Mouse (Mus musculus) CH12.LX (cell line): ENCODE measurements around the gene Cotl1. TPM values are rescaled to one million over a fixed set of nuclear protein-coding genes. Genes with fewer than 3 reads are reported as not detected.

Source experiments
- DNase-seq: peaks from one replicate; pipeline ENCODE4 v3.0.0-alpha.2; 2013; ENCODE audit errors: extremely low read depth
- H3K27ac ChIP-seq: 2 replicates; pipeline ENCODE4 v1.5.1; 2012; ENCODE audit warnings: low read depth, mild to moderate bottlenecking, control low read depth, moderate library complexity; ENCODE audit not compliant: insufficient read depth
- H3K27me3 ChIP-seq: replicated peaks from 2 replicates; pipeline ENCODE3; 2012; ENCODE audit warnings: inconsistent platforms
- H3K36me3 ChIP-seq, 2 experiments: replicated peaks in 1 of 2; 2 replicates each; pipeline versions ENCODE3 to v1.6.1; 2012; ENCODE audit warnings: inconsistent platforms in 1 of 2, low read length in 1 of 2, mild to moderate bottlenecking in 1 of 2, mixed read lengths in 1 of 2, moderate library complexity in 1 of 2; ENCODE audit not compliant: control insufficient read depth in 1 of 2, insufficient read depth in 1 of 2
- H3K4me1 ChIP-seq, 2 experiments: 2 replicates each; pipeline ENCODE4 v1.6.1; 2012; ENCODE audit warnings: inconsistent platforms in 1 of 2, moderate library complexity in 1 of 2; ENCODE audit not compliant: insufficient read depth in 2 of 2, control insufficient read depth in 1 of 2
- H3K4me2 ChIP-seq: 2 replicates; pipeline ENCODE4 v1.6.1; 2012; ENCODE audit warnings: low read depth, mild to moderate bottlenecking, control low read depth; ENCODE audit not compliant: poor library complexity, insufficient read depth, severe bottlenecking
- H3K4me3 ChIP-seq, 3 experiments: fragments of 150-350 bp in 1 of 3; sonication (generic) in 1 of 3; replicated peaks in 1 of 3; 2 replicates each; pipeline versions ENCODE3 to v1.5.1; 2011 to 2012; ENCODE audit warnings: low read depth in 2 of 3, low read length in 2 of 3, mild to moderate bottlenecking in 2 of 3, moderate library complexity in 2 of 3, control low read depth in 1 of 3, improper control_type of control experiment in 1 of 3, inconsistent platforms in 1 of 3, mixed read lengths in 1 of 3; ENCODE audit not compliant: poor library complexity in 1 of 3
- H3K79me2 ChIP-seq: replicated peaks from 2 replicates; pipeline ENCODE4 v1.6.1; 2012; ENCODE audit warnings: mild to moderate bottlenecking, moderate library complexity; ENCODE audit not compliant: control insufficient read depth, poor library complexity, insufficient read depth, severe bottlenecking; ENCODE audit errors: extremely low read depth
- H3K9ac ChIP-seq: 2 replicates; pipeline ENCODE4 v1.6.1; 2012; ENCODE audit warnings: low read depth, mild to moderate bottlenecking, control low read depth, moderate library complexity; ENCODE audit not compliant: insufficient read depth
- H3K9me3 ChIP-seq: replicated peaks from 2 replicates; pipeline ENCODE3; 2012; ENCODE audit warnings: low read length, inconsistent platforms, mixed read lengths
- BHLHE40 ChIP-seq: IDR thresholded peaks from 2 replicates; pipeline ENCODE4 v1.6.1; 2011; ENCODE audit warnings: mild to moderate bottlenecking, low read depth, low read length, improper control_type of control experiment
- CHD1 ChIP-seq: IDR thresholded peaks from 2 replicates; pipeline ENCODE4 v1.6.1; 2012; ENCODE audit warnings: low read depth, low read length, improper control_type of control experiment, inconsistent platforms
- CHD2 ChIP-seq: IDR thresholded peaks from 2 replicates; pipeline ENCODE4 v1.6.1; 2011; ENCODE audit warnings: low read length, improper control_type of control experiment
- CTCF ChIP-seq, 2 experiments: IDR thresholded peaks in 1 of 2; conservative IDR thresholded peaks in 1 of 2; 2 replicates each; pipeline ENCODE4 v1.5.1; 2011 to 2012; ENCODE audit warnings: low read depth in 2 of 2, low read length in 2 of 2, improper control_type of control experiment in 1 of 2, inconsistent platforms in 1 of 2, mild to moderate bottlenecking in 1 of 2, moderate library complexity in 1 of 2
- E2F4 ChIP-seq: IDR thresholded peaks from 2 replicates; pipeline ENCODE4 v1.6.1; 2011; ENCODE audit warnings: low read depth, low read length, improper control_type of control experiment; ENCODE audit not compliant: insufficient replicate concordance
- EP300 ChIP-seq: IDR thresholded peaks from 2 replicates; pipeline ENCODE4 v1.6.1; 2011; ENCODE audit warnings: low read length, improper control_type of control experiment
- ETS1 ChIP-seq: conservative IDR thresholded peaks from 2 replicates; pipeline ENCODE4 v1.6.1; 2012; ENCODE audit warnings: low read depth, mild to moderate bottlenecking, inconsistent platforms, low read length, improper control_type of control experiment, moderate library complexity
- GABPA ChIP-seq: IDR thresholded peaks from 2 replicates; pipeline ENCODE4 v1.6.1; 2012; ENCODE audit warnings: low read depth, low read length, improper control_type of control experiment, inconsistent platforms; ENCODE audit not compliant: insufficient replicate concordance
- IRF4 ChIP-seq: IDR thresholded peaks from 2 replicates; pipeline ENCODE4 v1.6.1; 2014; ENCODE audit warnings: low read depth, mild to moderate bottlenecking, inconsistent platforms, low read length, improper control_type of control experiment
- JUN ChIP-seq: IDR thresholded peaks from 2 replicates; pipeline ENCODE4 v1.6.1; 2011; ENCODE audit warnings: low read depth, mild to moderate bottlenecking, low read length, improper control_type of control experiment, moderate library complexity; ENCODE audit not compliant: insufficient read depth
- JUND ChIP-seq: conservative IDR thresholded peaks from 2 replicates; pipeline ENCODE4 v1.6.1; 2011; ENCODE audit warnings: low read depth, low read length, improper control_type of control experiment
- MAFK ChIP-seq: IDR thresholded peaks from 2 replicates; pipeline ENCODE4 v1.6.1; 2011; ENCODE audit warnings: low read length, improper control_type of control experiment; ENCODE audit not compliant: insufficient replicate concordance
- MXI1 ChIP-seq: IDR thresholded peaks from 2 replicates; pipeline ENCODE4 v1.6.1; 2011; ENCODE audit warnings: mild to moderate bottlenecking, low read depth, low read length, improper control_type of control experiment
- MYC ChIP-seq: IDR thresholded peaks from 2 replicates; pipeline ENCODE4 v1.6.1; 2011; ENCODE audit warnings: low read depth, mild to moderate bottlenecking, improper control_type of control experiment, low read length
- NELFE ChIP-seq: IDR thresholded peaks from 2 replicates; pipeline ENCODE4 v1.6.1; 2011; ENCODE audit warnings: low read depth, low read length, improper control_type of control experiment
- NRF1 ChIP-seq: IDR thresholded peaks from 2 replicates; pipeline ENCODE4 v1.6.1; 2014; ENCODE audit warnings: low read depth, mild to moderate bottlenecking, inconsistent platforms, low read length, improper control_type of control experiment, moderate library complexity
- PAX5 ChIP-seq: IDR thresholded peaks from 2 replicates; pipeline ENCODE4 v1.6.1; 2012; ENCODE audit warnings: low read length, inconsistent platforms, mixed read lengths
- POLR2A ChIP-seq: IDR thresholded peaks from 2 replicates; pipeline ENCODE4 v1.6.1; 2011; ENCODE audit warnings: low read depth, mild to moderate bottlenecking, improper control_type of control experiment, low read length
- POLR2AphosphoS2 ChIP-seq: IDR thresholded peaks from 2 replicates; pipeline ENCODE4 v1.6.1; 2011; ENCODE audit warnings: low read depth, low read length, improper control_type of control experiment
- RAD21 ChIP-seq: IDR thresholded peaks from 2 replicates; pipeline ENCODE4 v1.6.1; 2011; ENCODE audit warnings: low read depth, mild to moderate bottlenecking, low read length, improper control_type of control experiment, moderate library complexity
- RCOR1 ChIP-seq: conservative IDR thresholded peaks from 2 replicates; pipeline ENCODE4 v1.6.1; 2012; ENCODE audit warnings: low read depth, mild to moderate bottlenecking, inconsistent platforms, low read length, improper control_type of control experiment
- TCF12 ChIP-seq: IDR thresholded peaks from 2 replicates; pipeline ENCODE4 v1.6.1; 2014; ENCODE audit warnings: low read depth, mild to moderate bottlenecking, inconsistent platforms, low read length, improper control_type of control experiment
- USF2 ChIP-seq: conservative IDR thresholded peaks from 2 replicates; pipeline ENCODE4 v1.6.1; 2011; ENCODE audit warnings: low read depth, low read length, improper control_type of control experiment
- ZKSCAN1 ChIP-seq: IDR thresholded peaks from 2 replicates; pipeline ENCODE4 v1.6.1; 2012; ENCODE audit warnings: low read depth, inconsistent platforms, low read length, improper control_type of control experiment, borderline replicate concordance
- ZMIZ1 ChIP-seq: IDR thresholded peaks from 2 replicates; pipeline ENCODE4 v1.6.1; 2012; ENCODE audit warnings: low read depth, mild to moderate bottlenecking, inconsistent platforms, low read length, improper control_type of control experiment
- ZNF384 ChIP-seq: IDR thresholded peaks from 2 replicates; pipeline ENCODE4 v1.6.1; 2012; ENCODE audit warnings: low read depth, low read length, improper control_type of control experiment, inconsistent platforms
- dilution Hi-C: fragments of 300-500 bp; cut with MboI; formaldehyde crosslinking; loops from 2 replicates; pipeline ENCODE4 v1.14.3; 2020; ENCODE audit warnings: low sequenced_read_pairs; ENCODE audit not compliant: extremely low pct_unique_long_range_greater_than_20kb, extremely low pct_ligation_motif_present
- in situ Hi-C: fragments of 300-500 bp; cut with MboI; formaldehyde crosslinking; loops from 3 replicates; pipeline ENCODE4 v1.14.3; 2019; ENCODE audit warnings: low sequenced_read_pairs, low pct_ligation_motif_present, low pct_unique_long_range_greater_than_20kb, mixed read lengths
- polyA plus RNA-seq: library from polyadenylated mRNA; unstranded; fragments of >175 nt; gene quantifications from 2 replicates; pipeline ENCODE4 v1.2.1, GENCODE M21; 2012; ENCODE audit warnings: low read depth; ENCODE audit not compliant: insufficient read length
- total RNA-seq, 2 experiments: library from RNA; depleted of rRNA; stranded (reverse); fragments of 300-350 nt in 1 of 2; fragments of >200 nt in 1 of 2; gene quantifications; 2 replicates each; pipeline ENCODE4 v1.2.3; 2012 to 2014

Gene Cotl1
- total and polyA plus RNA-seq, 3 experiments = 59.6 to 375 (median 135) TPM

- no peaks in the 10 kb centered on the region for H3K79me2 ChIP-seq
- H3K9ac ChIP-seq = no peak overlapping the region
- no peak for TF ChIP-seq MAFK
- no peak for TF ChIP-seq JUND
- no peak for TF ChIP-seq POLR2AphosphoS2
- TF ChIP-seq RAD21 = no peak
- no peak for TF ChIP-seq NRF1
- TF ChIP-seq MXI1 = no peak
- TF ChIP-seq JUN = no peak
- TF ChIP-seq CHD2 = no peak
- TF ChIP-seq E2F4 = no peak
- no peak for TF ChIP-seq EP300
- TF ChIP-seq GABPA = no peak
- TF ChIP-seq IRF4 = no peak
- no peak for TF ChIP-seq NELFE
- no peak for TF ChIP-seq PAX5
- no peak for TF ChIP-seq ZNF384
- TF ChIP-seq MYC = no peak
- no peak for TF ChIP-seq USF2
- TF ChIP-seq POLR2A = no peak
- H3K4me3 ChIP-seq = no peak overlapping the region
- in situ Hi-C loops (no loop called here), dilution Hi-C loops (no loop called here)
- DNase-seq = no peak
- H3K36me3 ChIP-seq = no peaks in the 10 kb centered on the region
- H3K4me1 ChIP-seq = no peaks in the 10 kb centered on the region
- H3K27me3 ChIP-seq = no peaks in the 10 kb centered on the region
- H3K9me3 ChIP-seq = no peaks in the 10 kb centered on the region
- no peak overlapping the region for H3K27ac ChIP-seq
- H3K4me2 ChIP-seq = no peak overlapping the region
Measured at GRCm38 (mm10) chr8:119881917-119882316, 41.6 kb upstream of the Cotl1 start.

- no peak overlapping the region for H3K4me2 ChIP-seq
- TF ChIP-seq ZKSCAN1 (no peak), MXI1 (no peak), POLR2AphosphoS2 (no peak), ZNF384 (no peak), PAX5 (no peak), RCOR1 (no peak), ETS1 (no peak), POLR2A (no peak), BHLHE40 (no peak), MAFK (no peak), USF2 (no peak), CHD1 (no peak), ZMIZ1 (no peak), RAD21 (no peak), NRF1 (no peak), TCF12 (no peak), CTCF (conservative IDR thresholded peaks at IDR 0.05 in 1 of 2, IDR thresholded peaks at IDR 0.05 in 1 of 2; ENCODE audit: low read depth in 2 of 2, low read length in 2 of 2) (no peak)
- TF ChIP-seq, all 38 proteins: peak for 0
- H3K36me3 ChIP-seq = peaks cover 0 to 3% of the 10 kb centered on the region in 2 experiments
- dilution Hi-C loops (no loop called here), in situ Hi-C loops (no loop called here)
- H3K27me3 ChIP-seq = no peaks in the 10 kb centered on the region
- no peak overlapping the region for H3K9ac ChIP-seq
- H3K79me2 ChIP-seq = no peaks in the 10 kb centered on the region
- no peaks in the 10 kb centered on the region for H3K4me1 ChIP-seq
- DNase-seq = no peak
- H3K27ac ChIP-seq = no peak overlapping the region
- H3K9me3 ChIP-seq = no peaks in the 10 kb centered on the region
- H3K4me3 ChIP-seq = no peak overlapping the region
Measured at GRCm38 (mm10) chr8:119881301-119881700, 41.0 kb upstream of the Cotl1 start.
